Mouse (Mus musculus) kidney, postnatal 25 days (tissue): ENCODE measurements around the gene Esr2.
"Not testable (repeated sequence)": the region's sequence is repeated elsewhere in the genome, so short reads cannot be mapped to it uniquely, and the experiment has no call there.

Experiments used
- DNase-seq, 2 experiments: peaks; one replicate each; pipeline ENCODE4 v3.0.0; 2021; ENCODE audit warnings: mixed read lengths in 2 of 2

Esr2 gene

GRCm38 (mm10) chr12:76136701-76137100 lies 40.4 kb downstream of the Esr2 start:
- no peak for DNase-seq

- DNase-seq, result not testable (repeated sequence)
Observed at GRCm38 (mm10) chr12:76133081-76133480, 44.0 kb downstream of the Esr2 start.

GRCm38 (mm10) chr12:76132591-76132990 lies 44.5 kb downstream of the Esr2 start:
- no peak for DNase-seq

GRCm38 (mm10) chr12:76130891-76131290 lies 46.2 kb downstream of the Esr2 start:
- DNase-seq, result no peak

GRCm38 (mm10) chr12:76130281-76130680 lies 46.8 kb downstream of the Esr2 start:
- DNase-seq, result peak in 1 of 2 experiments; percentile 57

- peak; percentile 28 to 65 for DNase-seq
Observed at GRCm38 (mm10) chr12:76128831-76129230, 48.2 kb downstream of the Esr2 start.

GRCm38 (mm10) chr12:76128306-76128705 lies 48.8 kb downstream of the Esr2 start:
- DNase-seq, result no peak

GRCm38 (mm10) chr12:76123223-76123622 lies 53.8 kb downstream of the Esr2 start:
- DNase-seq, result no peak

GRCm38 (mm10) chr12:76117632-76118153 lies 59.4 kb downstream of the Esr2 start:
- peak; percentile 72 to 84 for DNase-seq

GRCm38 (mm10) chr12:76116577-76116976 lies 60.5 kb downstream of the Esr2 start:
- DNase-seq, result no peak

GRCm38 (mm10) chr12:76111046-76111445 lies 66.0 kb downstream of the Esr2 start:
- DNase-seq, result peak in 1 of 2 experiments; percentile 22

- no peak for DNase-seq
Observed at GRCm38 (mm10) chr12:76109646-76110405, 67.2 kb downstream of the Esr2 start.

- no peak for DNase-seq
Observed at GRCm38 (mm10) chr12:76104596-76105351, 72.3 kb downstream of the Esr2 start.

GRCm38 (mm10) chr12:76102621-76103020 lies 74.4 kb downstream of the Esr2 start:
- no peak for DNase-seq

- DNase-seq, result peak; percentile 27 to 49
Observed at GRCm38 (mm10) chr12:76095117-76096035, 81.7 kb downstream of the Esr2 start.

- DNase-seq, result no peak
Observed at GRCm38 (mm10) chr12:76093613-76094588, 83.2 kb downstream of the Esr2 start.

- no peak for DNase-seq
Observed at GRCm38 (mm10) chr12:76092789-76093466, 84.1 kb downstream of the Esr2 start.

- DNase-seq, result no peak
Observed at GRCm38 (mm10) chr12:76087025-76087424, 90.0 kb downstream of the Esr2 start.

- peak; percentile 47 to 63 for DNase-seq
Observed at GRCm38 (mm10) chr12:76085956-76086905, 90.8 kb downstream of the Esr2 start.

- no peak for DNase-seq
Observed at GRCm38 (mm10) chr12:76085066-76085465, 92.0 kb downstream of the Esr2 start.
